ENCODE assay signal across 8 mouse cellular contexts in genomic region chr8:105225917-105226316, GRCm38 (mm10). TPM values are rescaled to one million over a fixed set of nuclear protein-coding genes. Genes with fewer than 3 reads are reported as not detected.
A peak's percentile ranks its signal among the peaks of the same experiment; 100 is the strongest.
DNase-seq lines count a peak whose midpoint lies in the region; ATAC-seq and TF ChIP-seq lines count a peak whose summit lies in the region.

No protein-coding gene starts in this region.

- peak overlapping the region; percentile 93 for H3K4me3 ChIP-seq in layer of hippocampus, adult 2 months
- H3K4me3 ChIP-seq in limb, embryonic 14.5 days (replicated peaks; ENCODE audit: low read length), result peak overlapping the region; percentile 99
- peak overlapping the region; percentile 64 for H3K4me3 ChIP-seq in midbrain, embryonic 16.5 days (ENCODE audit: low read depth, low read length)

- H3K36me3 ChIP-seq in limb, embryonic 14.5 days (ENCODE audit: control insufficient read depth, insufficient read depth, low read length), result no peaks in the 10 kb centered on the region
- no peaks in the 10 kb centered on the region for H3K36me3 ChIP-seq in midbrain, embryonic 16.5 days (ENCODE audit: control insufficient read depth, insufficient read depth, low read length)

- H3K9ac ChIP-seq in limb, embryonic 14.5 days (ENCODE audit: low read depth, low read length, severe bottlenecking), result peak overlapping the region; percentile 85
- peak overlapping the region; percentile 76 for H3K9ac ChIP-seq in midbrain, embryonic 16.5 days (ENCODE audit: low read depth, low read length)

- no peak for TF ChIP-seq CTCF in layer of hippocampus, adult 2 months (conservative IDR thresholded peaks at IDR 0.05)

- H3K27ac ChIP-seq in layer of hippocampus, adult 2 months, result no peak overlapping the region
- H3K27ac ChIP-seq in limb, embryonic 14.5 days (replicated peaks; ENCODE audit: low read depth, low read length), result no peak overlapping the region
- no peak overlapping the region for H3K27ac ChIP-seq in midbrain, embryonic 16.5 days (ENCODE audit: low read length)

- DNase-seq in layer of hippocampus, adult 2 months (ENCODE audit: low spot score in 2 of 2), result no peak
- DNase-seq in layer of hippocampus, adult 8-10 months (ENCODE audit: low spot score in 2 of 2), result no peak
- no peak for DNase-seq in limb, embryonic 14.5 days (ENCODE audit: low spot score)
- DNase-seq in natural killer cell, adult 2 months (ENCODE audit: low spot score in 2 of 2), result no peak
- no peak for DNase-seq in testis, postnatal 14 days (ENCODE audit: low spot score)
- DNase-seq in urinary bladder, postnatal 10 days (ENCODE audit: low spot score), result no peak

- no peaks in the 10 kb centered on the region for H3K9me3 ChIP-seq in limb, embryonic 14.5 days (ENCODE audit: control insufficient read depth, low read length)
- no peaks in the 10 kb centered on the region for H3K9me3 ChIP-seq in midbrain, embryonic 16.5 days (replicated peaks; ENCODE audit: control insufficient read depth, low read length, poor library complexity, severe bottlenecking)

- peak; percentile 6; the same call in 1 of the 2 replicates for ATAC-seq in erythroblast, adult 5-6 weeks (replicated peaks; ENCODE audit: low FRiP score, poor library complexity, severe bottlenecking)
- ATAC-seq in limb, embryonic 14.5 days (ENCODE audit: low FRiP score, low read depth), result no peak
- no peak for ATAC-seq in midbrain, embryonic 16.5 days

- H3K4me2 ChIP-seq in limb, embryonic 14.5 days (replicated peaks; ENCODE audit: low read depth, low read length, severe bottlenecking), result peak overlapping the region; percentile 85
- peak overlapping the region; percentile 78 for H3K4me2 ChIP-seq in midbrain, embryonic 16.5 days (ENCODE audit: low read length)

- peaks cover 9% of the 10 kb centered on the region for H3K4me1 ChIP-seq in limb, embryonic 14.5 days (ENCODE audit: control insufficient read depth, insufficient read depth, low read length)
- peaks cover 14% of the 10 kb centered on the region for H3K4me1 ChIP-seq in midbrain, embryonic 16.5 days (ENCODE audit: control insufficient read depth, insufficient read depth, low read length)

- TF ChIP-seq POLR2A in limb, embryonic 14.5 days (IDR thresholded peaks at IDR 0.05; ENCODE audit: borderline replicate concordance, extremely low read depth, insufficient read depth, insufficient read length), result no peak

- 23% methylated on average over 6 of the region's 6 CpGs for WGBS in limb, embryonic 14.5 days
- 30% methylated on average over 6 of the region's 6 CpGs for WGBS in midbrain, embryonic 16.5 days

- no peaks in the 10 kb centered on the region for H3K27me3 ChIP-seq in limb, embryonic 14.5 days (ENCODE audit: control insufficient read depth, insufficient read depth, low read length)
- no peaks in the 10 kb centered on the region for H3K27me3 ChIP-seq in midbrain, embryonic 16.5 days (ENCODE audit: control insufficient read depth, insufficient read depth, low read depth, low read length)

RNA-seq across cellular contexts. Expression of gene D230025D16Rik, which starts 1.0 kb away (rescaled TPM):
- total RNA-seq in layer of hippocampus, adult 2 months (2021), result 10 to 100 TPM; 38.9 to 39.2 TPM
- 10 to 100 TPM; 34.1 to 38.6 (median 36.6) TPM for total RNA-seq in layer of hippocampus, adult 8-10 months (2022)
- total RNA-seq in erythroblast, adult 5-6 weeks (2015; ENCODE audit: low replicate concordance), result 16.9 and 22.5 TPM in 2 replicates
- total RNA-seq in erythroblast, adult 5-6 weeks (2017; ENCODE audit: low replicate concordance), result 20.1 and 22.6 TPM in 2 replicates
- polyA plus RNA-seq in limb, embryonic 14.5 days (2012; rRNA removed), result 30.1 and 32.8 TPM in 2 replicates
- 27.3 and 31.5 TPM in 2 replicates for polyA plus RNA-seq in limb, embryonic 14.5 days (2014; fragmentation: Nextera tagmentation; extraction: Ambion mirVana)
- 34.6 and 37.5 TPM in 2 replicates for polyA plus RNA-seq in midbrain, embryonic 16.5 days (2015; fragmentation: Nextera tagmentation; extraction: Ambion mirVana)

RNA-seq across cellular contexts. Expression of gene B3gnt9, which starts 29.0 kb away (rescaled TPM):
- 1 to 10 TPM; 2.9 TPM for total RNA-seq in layer of hippocampus, adult 2 months (2021)
- total RNA-seq in layer of hippocampus, adult 8-10 months (2022), result 1 to 10 TPM; 3.0 to 4.0 (median 3.8) TPM
- total RNA-seq in erythroblast, adult 5-6 weeks (2015; ENCODE audit: low replicate concordance), result not detected in 2 replicates
- 0.09 TPM in 1 of 2 replicates, not detected in the other for total RNA-seq in erythroblast, adult 5-6 weeks (2017; ENCODE audit: low replicate concordance)
- 40.8 and 52.7 TPM in 2 replicates for polyA plus RNA-seq in limb, embryonic 14.5 days (2012; rRNA removed)
- 38.9 and 42.9 TPM in 2 replicates for polyA plus RNA-seq in limb, embryonic 14.5 days (2014; fragmentation: Nextera tagmentation; extraction: Ambion mirVana)
- polyA plus RNA-seq in midbrain, embryonic 16.5 days (2015; fragmentation: Nextera tagmentation; extraction: Ambion mirVana), result 5.8 and 8.9 TPM in 2 replicates

RNA-seq across cellular contexts. Expression of gene Tradd, which starts 38.5 kb away (rescaled TPM):
- total RNA-seq in layer of hippocampus, adult 2 months (2021), result 1 to 10 TPM; 7.0 to 7.6 TPM
- 10 to 100 TPM in 1 of 4 experiments, 1 to 10 TPM in 3; 9.2 to 10.1 (median 9.8) TPM for total RNA-seq in layer of hippocampus, adult 8-10 months (2022)
- 2.3 and 3.5 TPM in 2 replicates for total RNA-seq in erythroblast, adult 5-6 weeks (2015; ENCODE audit: low replicate concordance)
- total RNA-seq in erythroblast, adult 5-6 weeks (2017; ENCODE audit: low replicate concordance), result 3.6 and 5.9 TPM in 2 replicates
- 12.8 and 13.6 TPM in 2 replicates for polyA plus RNA-seq in limb, embryonic 14.5 days (2012; rRNA removed)
- 26.2 and 26.3 TPM in 2 replicates for polyA plus RNA-seq in limb, embryonic 14.5 days (2014; fragmentation: Nextera tagmentation; extraction: Ambion mirVana)
- polyA plus RNA-seq in midbrain, embryonic 16.5 days (2015; fragmentation: Nextera tagmentation; extraction: Ambion mirVana), result 12.8 and 14.0 TPM in 2 replicates

RNA-seq across cellular contexts. Expression of gene Fbxl8, which starts 38.5 kb away (rescaled TPM):
- 1 to 10 TPM in 1 of 2 experiments, under 1 TPM in 1; 0.91 to 1.9 TPM for total RNA-seq in layer of hippocampus, adult 2 months (2021)
- 1 to 10 TPM; 1.2 to 1.5 (median 1.5) TPM for total RNA-seq in layer of hippocampus, adult 8-10 months (2022)
- 1.3 and 3.5 TPM in 2 replicates for total RNA-seq in erythroblast, adult 5-6 weeks (2015; ENCODE audit: low replicate concordance)
- total RNA-seq in erythroblast, adult 5-6 weeks (2017; ENCODE audit: low replicate concordance), result 0.28 and 0.94 TPM in 2 replicates
- polyA plus RNA-seq in limb, embryonic 14.5 days (2012; rRNA removed), result 4.0 and 5.6 TPM in 2 replicates
- 2.9 and 3.7 TPM in 2 replicates for polyA plus RNA-seq in limb, embryonic 14.5 days (2014; fragmentation: Nextera tagmentation; extraction: Ambion mirVana)
- polyA plus RNA-seq in midbrain, embryonic 16.5 days (2015; fragmentation: Nextera tagmentation; extraction: Ambion mirVana), result 0.82 and 1.1 TPM in 2 replicates

RNA-seq across cellular contexts. Expression of gene Hsf4, which starts 43.7 kb away (rescaled TPM):
- total RNA-seq in layer of hippocampus, adult 2 months (2021), result 1 to 10 TPM; 7.2 to 9.5 TPM
- total RNA-seq in layer of hippocampus, adult 8-10 months (2022), result 10 to 100 TPM; 10.6 to 12.9 (median 12.0) TPM
- not detected in 2 replicates for total RNA-seq in erythroblast, adult 5-6 weeks (2015; ENCODE audit: low replicate concordance)
- not detected in 2 replicates for total RNA-seq in erythroblast, adult 5-6 weeks (2017; ENCODE audit: low replicate concordance)
- polyA plus RNA-seq in limb, embryonic 14.5 days (2012; rRNA removed), result 0.47 and 0.62 TPM in 2 replicates
- 0.14 TPM in 1 of 2 replicates, not detected in the other for polyA plus RNA-seq in limb, embryonic 14.5 days (2014; fragmentation: Nextera tagmentation; extraction: Ambion mirVana)
- 0.35 and 0.40 TPM in 2 replicates for polyA plus RNA-seq in midbrain, embryonic 16.5 days (2015; fragmentation: Nextera tagmentation; extraction: Ambion mirVana)
